Mouse (Mus musculus) forebrain, embryonic 14.5 days (tissue): ENCODE measurements around the gene Ercc6. TPM values are rescaled to one million over a fixed set of nuclear protein-coding genes. Genes with fewer than 3 reads are reported as not detected.

Experiments used
- ATAC-seq: fragments of 200-750 bp; cut with Nextera tagmentation; 2 replicates; pipeline ENCODE4 v1.8.0; 2017; ENCODE audit warnings: mild to moderate bottlenecking, moderate library complexity
- DNase-seq: peaks from one replicate; pipeline ENCODE4 v3.0.0-alpha.2; 2015; ENCODE audit warnings: low spot score
- H3K27ac ChIP-seq: fragments of 300-500 bp; sonication (generic); 2 replicates; pipeline ENCODE4 v1.5.1; 2014; ENCODE audit warnings: low read depth, mild to moderate bottlenecking, control low read depth, low read length, moderate library complexity
- H3K27me3 ChIP-seq: fragments of 300-500 bp; sonication (generic); replicated peaks from 2 replicates; pipeline ENCODE4 v1.6.1; 2014; ENCODE audit warnings: low read length, control low read depth, mixed read lengths; ENCODE audit not compliant: control insufficient read depth, insufficient read depth
- H3K36me3 ChIP-seq: fragments of 300-500 bp; sonication (generic); 2 replicates; pipeline ENCODE4 v1.6.1; 2014; ENCODE audit warnings: low read length, control low read depth; ENCODE audit not compliant: control insufficient read depth, insufficient read depth
- H3K4me1 ChIP-seq: fragments of 300-500 bp; sonication (generic); 2 replicates; pipeline ENCODE4 v1.6.1; 2014; ENCODE audit warnings: antibody characterized with exemption, low read length, control low read depth; ENCODE audit not compliant: control insufficient read depth, insufficient read depth
- H3K4me2 ChIP-seq: fragments of 300-500 bp; sonication (generic); 2 replicates; pipeline ENCODE4 v1.6.1; 2014; ENCODE audit warnings: mild to moderate bottlenecking, control low read depth, low read length
- H3K4me3 ChIP-seq: fragments of 300-500 bp; sonication (generic); 2 replicates; pipeline ENCODE4 v1.5.1; 2014; ENCODE audit warnings: low read depth, low read length, control low read depth
- H3K9ac ChIP-seq: fragments of 300-500 bp; sonication (generic); 2 replicates; pipeline ENCODE4 v1.6.1; 2014; ENCODE audit warnings: mild to moderate bottlenecking, low read length, control low read depth, moderate library complexity
- H3K9me3 ChIP-seq: fragments of 300-500 bp; sonication (generic); replicated peaks from 2 replicates; pipeline ENCODE4 v1.6.1; 2016; ENCODE audit warnings: low read length, control low read depth, mixed read lengths; ENCODE audit not compliant: control insufficient read depth
- WGBS: fragments of 180-500 bp; shearing (Covaris S2); extraction: QIAGEN DNeasy Blood & Tissue Kit; methylation state at CpG from one replicate; pipeline ENCODE4 v1.1.7; 2014; 5-methylcytosine and 5-hydroxymethylcytosine counted together
- polyA plus RNA-seq: library from polyadenylated mRNA; unstranded; fragments of >200 nt; fragmentation: Nextera tagmentation; extraction: Ambion mirVana; gene quantifications from 2 replicates; pipeline ENCODE4 v1.2.1, GENCODE M21; 2014

Gene Ercc6
- polyA plus RNA-seq, 1 experiment from 2014 or later, result 14.8 TPM

GRCm38 (mm10) chr14:32534137-32534536, 20.8 kb downstream of the Ercc6 start:
- WGBS, result 72% methylated on average over 5 of the region's 5 CpGs
- Histone ChIP-seq H3K9me3 (no peaks in the 10 kb centered on the region), H3K4me2 (no peak overlapping the region), H3K9ac (no peak overlapping the region), H3K36me3 (peaks cover 19% of the 10 kb centered on the region; the same call in 1 of the 2 replicates), H3K27me3 (no peaks in the 10 kb centered on the region), H3K4me3 (no peak overlapping the region), H3K27ac (no peak overlapping the region), H3K4me1 (peaks cover 3% of the 10 kb centered on the region; the same call in 1 of the 2 replicates)
- ATAC-seq, result no peak
- DNase-seq, result no peak

DNA sequence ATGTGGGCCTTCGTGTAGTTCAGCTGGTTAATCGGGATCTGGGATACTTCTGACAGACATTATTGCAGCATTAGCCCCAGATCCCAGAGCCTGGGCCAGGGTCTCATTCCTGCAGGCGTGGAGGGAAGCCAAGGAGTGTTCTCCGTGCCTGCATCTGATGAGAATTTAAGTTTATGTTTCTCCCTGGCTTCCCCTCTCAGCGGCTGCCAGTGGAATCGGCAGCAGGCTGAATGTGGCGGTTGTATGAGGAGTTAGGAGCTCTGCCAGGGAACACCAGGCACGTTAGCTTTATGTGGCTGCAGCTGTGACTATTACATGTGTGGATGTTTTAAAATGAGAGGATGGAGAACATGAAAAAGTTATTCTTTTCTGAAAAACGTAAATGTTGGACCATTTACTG, 23.4 kb downstream of the Ercc6 start:
- peaks cover 22% of the 10 kb centered on the region for H3K36me3 ChIP-seq
- H3K4me3 ChIP-seq, result no peak overlapping the region
- H3K27me3 ChIP-seq, result no peaks in the 10 kb centered on the region
- 0 out of 2 replicates have a peak, but pooled peaks cover 3% of the 10 kb centered on the region for H3K4me1 ChIP-seq
- no peak overlapping the region for H3K27ac ChIP-seq
- peak; percentile 46 for DNase-seq
- ATAC-seq, result no peak
- no peak overlapping the region for H3K9ac ChIP-seq
- WGBS, result 72% methylated on average over 9 of the region's 9 CpGs
- no peak overlapping the region for H3K4me2 ChIP-seq
- H3K9me3 ChIP-seq, result no peaks in the 10 kb centered on the region

- DNase-seq (no peak), ATAC-seq (no peak)
- H3K4me2 ChIP-seq, result no peak overlapping the region
- WGBS, result 88% methylated on average over 1 of the region's 1 CpGs
- H3K9ac ChIP-seq, result no peak overlapping the region
- H3K4me3 ChIP-seq, result no peak overlapping the region
- H3K27me3 ChIP-seq, result no peaks in the 10 kb centered on the region
- H3K36me3 ChIP-seq, result peaks cover 32% of the 10 kb centered on the region
- H3K27ac ChIP-seq, result no peak overlapping the region
- H3K9me3 ChIP-seq, result no peaks in the 10 kb centered on the region
- H3K4me1 ChIP-seq, result no peaks in the 10 kb centered on the region
These were observed 24.8 kb downstream of the Ercc6 start for GRCm38 (mm10) chr14:32538115-32538514.

- H3K4me2 ChIP-seq, result no peak overlapping the region
- H3K9me3 ChIP-seq, result no peaks in the 10 kb centered on the region
- no peak for DNase-seq
- H3K4me3 ChIP-seq, result no peak overlapping the region
- no peaks in the 10 kb centered on the region for H3K4me1 ChIP-seq
- no peak overlapping the region for H3K27ac ChIP-seq
- H3K36me3 ChIP-seq, result peaks cover 29% of the 10 kb centered on the region
- no peak for ATAC-seq
- H3K27me3 ChIP-seq, result no peaks in the 10 kb centered on the region
- no peak overlapping the region for H3K9ac ChIP-seq
These were observed 29.8 kb downstream of the Ercc6 start for GRCm38 (mm10) chr14:32543075-32543474.

GRCm38 (mm10) chr14:32546676-32547075, 33.4 kb downstream of the Ercc6 start:
- no peak overlapping the region for H3K4me3 ChIP-seq
- 81% methylated on average over 5 of the region's 5 CpGs for WGBS
- peaks cover 26% of the 10 kb centered on the region for H3K36me3 ChIP-seq
- H3K9ac ChIP-seq, result no peak overlapping the region
- H3K27ac ChIP-seq, result no peak overlapping the region
- no peaks in the 10 kb centered on the region for H3K27me3 ChIP-seq
- no peak overlapping the region for H3K4me2 ChIP-seq
- DNase-seq (no peak), ATAC-seq (no peak)
- H3K9me3 ChIP-seq, result no peaks in the 10 kb centered on the region
- H3K4me1 ChIP-seq, result no peaks in the 10 kb centered on the region

DNA sequence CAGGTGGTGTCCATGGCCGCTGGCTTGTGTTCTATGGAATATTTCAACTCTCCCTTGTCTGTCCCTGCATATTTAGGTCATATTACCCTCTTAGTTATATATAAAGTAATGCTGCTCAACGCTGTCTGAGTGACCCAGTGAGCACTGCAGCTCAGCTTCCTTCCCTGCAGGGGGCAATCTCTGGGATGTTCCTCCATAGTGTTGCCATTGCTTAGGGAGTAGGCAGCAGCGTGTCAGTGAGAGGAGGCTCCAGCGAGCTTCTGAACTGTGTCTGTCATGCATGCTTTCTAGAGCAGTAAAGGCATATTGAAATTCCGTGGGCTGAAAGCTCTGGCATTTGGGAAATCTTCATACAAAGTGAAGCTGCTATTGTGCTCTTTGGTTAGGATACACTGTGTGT, 38.5 kb downstream of the Ercc6 start:
- no peak overlapping the region for H3K27ac ChIP-seq
- ATAC-seq (no peak), DNase-seq (no peak)
- H3K9ac ChIP-seq, result no peak overlapping the region
- peaks cover 37% of the 10 kb centered on the region for H3K36me3 ChIP-seq
- 82% methylated on average over 5 of the region's 5 CpGs for WGBS
- H3K9me3 ChIP-seq, result no peaks in the 10 kb centered on the region
- no peaks in the 10 kb centered on the region for H3K27me3 ChIP-seq
- no peak overlapping the region for H3K4me2 ChIP-seq
- H3K4me3 ChIP-seq, result no peak overlapping the region
- H3K4me1 ChIP-seq, result no peaks in the 10 kb centered on the region

GRCm38 (mm10) chr14:32553198-32553903, 40.0 kb downstream of the Ercc6 start:
- Histone ChIP-seq H3K27ac (no peak overlapping the region), H3K4me3 (no peak overlapping the region), H3K27me3 (no peaks in the 10 kb centered on the region), H3K4me1 (no peaks in the 10 kb centered on the region), H3K9ac (no peak overlapping the region), H3K9me3 (no peaks in the 10 kb centered on the region), H3K4me2 (no peak overlapping the region), H3K36me3 (peaks cover 41% of the 10 kb centered on the region)
- ATAC-seq, result no peak
- WGBS, result 50% methylated on average over 10 of the region's 10 CpGs
- no peak for DNase-seq

GRCm38 (mm10) chr14:32554860-32555526, 41.7 kb downstream of the Ercc6 start:
- 80% methylated on average over 8 of the region's 8 CpGs for WGBS
- peaks cover 54% of the 10 kb centered on the region for H3K36me3 ChIP-seq
- no peak for DNase-seq

GRCm38 (mm10) chr14:32561428-32561827, 48.1 kb downstream of the Ercc6 start:
- Histone ChIP-seq H3K36me3 (peaks cover 81% of the 10 kb centered on the region), H3K4me2 (no peak overlapping the region), H3K4me1 (no peaks in the 10 kb centered on the region), H3K27ac (no peak overlapping the region), H3K9ac (no peak overlapping the region), H3K27me3 (no peaks in the 10 kb centered on the region), H3K4me3 (no peak overlapping the region), H3K9me3 (no peaks in the 10 kb centered on the region)
- WGBS, result 97% methylated on average over 3 of the region's 3 CpGs
- ATAC-seq (no peak), DNase-seq (no peak)

More at GRCm38 (mm10) chr14:32554860-32555526, 41.7 kb downstream of the Ercc6 start:
- no peak overlapping the region for H3K27ac ChIP-seq
- no peak overlapping the region for H3K4me3 ChIP-seq
- H3K4me2 ChIP-seq, result no peak overlapping the region
- no peaks in the 10 kb centered on the region for H3K9me3 ChIP-seq
- no peaks in the 10 kb centered on the region for H3K27me3 ChIP-seq
- H3K9ac ChIP-seq, result no peak overlapping the region
- no peak for ATAC-seq
- no peaks in the 10 kb centered on the region for H3K4me1 ChIP-seq
